Mouse (Mus musculus): ENCODE measurements at regions not wholly inside any gene's neighbourhood (a gene's known extent, or its start where the extent isn't known, plus 50 kb on each side); places are given as distances from the start of the nearest gene placed in this dataset.

DNA sequence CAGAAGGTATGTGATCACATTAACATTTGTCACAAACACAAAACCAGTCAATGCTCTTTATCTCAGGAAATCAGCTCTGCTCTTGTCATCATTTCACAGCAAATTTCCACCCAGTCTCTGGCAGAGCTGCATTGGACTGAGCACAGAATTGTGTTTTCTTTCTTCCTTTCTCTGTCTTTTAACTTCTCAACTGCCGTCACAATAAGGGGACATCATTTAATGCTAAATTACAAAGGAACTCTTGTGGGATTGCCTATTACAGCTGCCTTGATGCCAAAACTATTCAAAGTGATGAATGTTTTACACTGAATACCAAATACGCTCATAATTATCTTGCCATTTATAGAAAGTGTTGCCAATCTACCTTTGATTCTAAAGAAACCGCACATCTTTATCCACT is 424.9 kb upstream of the Fign start:
- ATAC-seq (ENCODE audit: insufficient number of reproducible peaks, insufficient read depth, low FRiP score, low TSS enrichment): no peak
- Histone ChIP-seq H3K9ac (no peak overlapping the region), H3K27ac (no peak overlapping the region), H3K9me3 (no peaks in the 10 kb centered on the region), H3K27me3 (no peaks in the 10 kb centered on the region), H3K4me2 (replicated peaks) (no peak overlapping the region), H3K36me3 (no peaks in the 10 kb centered on the region), H3K4me1 (no peaks in the 10 kb centered on the region), H3K4me3 (no peak overlapping the region)
- 65% methylated on average over 3 of the region's 3 CpGs for WGBS

DNA sequence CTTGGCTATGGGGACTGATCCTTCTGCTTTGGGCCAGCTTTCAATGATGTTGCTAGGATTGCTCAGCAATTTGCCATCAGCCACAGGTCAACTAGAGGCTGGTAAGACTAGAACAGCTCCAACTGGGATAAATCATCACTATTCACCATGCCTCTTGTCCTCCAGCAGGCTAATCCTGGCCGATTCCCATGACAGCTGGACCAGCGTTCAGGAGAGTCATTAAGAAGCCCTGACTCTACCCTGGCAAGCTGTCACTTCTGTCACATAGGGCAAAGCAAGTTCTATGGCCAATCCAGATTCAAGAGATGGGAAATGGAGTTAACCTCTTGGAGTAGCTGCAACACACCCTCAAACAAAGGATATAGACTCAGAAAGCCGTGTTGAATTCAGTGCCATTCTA is 424.4 kb upstream of the Fign start:
- no peak overlapping the region for H3K9ac ChIP-seq
- H3K4me2 ChIP-seq (replicated peaks): no peak overlapping the region
- 53% methylated on average over 3 of the region's 3 CpGs for WGBS

DNA sequence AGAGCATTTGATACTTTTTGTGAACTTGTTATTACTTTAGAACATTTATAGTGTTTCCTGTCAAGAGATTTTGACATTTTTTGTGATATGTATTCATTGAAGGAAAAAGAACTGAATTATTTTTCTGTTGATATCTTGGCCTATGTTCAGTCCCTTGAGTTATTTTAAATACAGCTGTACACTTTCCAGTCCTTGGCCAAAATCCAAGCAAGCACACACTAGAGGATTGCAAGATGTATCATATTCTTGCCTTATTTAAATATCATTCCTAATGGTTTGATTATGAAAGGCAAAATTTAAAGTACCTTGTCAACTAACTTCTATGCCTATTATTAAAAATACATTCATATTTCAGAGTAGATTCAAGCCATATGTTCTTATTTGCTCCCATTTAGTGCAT is 397.9 kb upstream of the Fign start:
- no peaks in the 10 kb centered on the region for H3K9me3 ChIP-seq
- no peak overlapping the region for H3K4me2 ChIP-seq (replicated peaks)
- H3K36me3 ChIP-seq: no peaks in the 10 kb centered on the region
- H3K27me3 ChIP-seq: no peaks in the 10 kb centered on the region
- no peak overlapping the region for H3K9ac ChIP-seq
- H3K4me1 ChIP-seq: no peaks in the 10 kb centered on the region
- ATAC-seq (ENCODE audit: insufficient number of reproducible peaks, insufficient read depth, low FRiP score, low TSS enrichment): no peak
- no peak overlapping the region for H3K4me3 ChIP-seq
- no peak overlapping the region for H3K27ac ChIP-seq

More for the DNA sequence above, 424.4 kb upstream of the Fign start:
- H3K27me3 ChIP-seq: no peaks in the 10 kb centered on the region
- H3K27ac ChIP-seq: no peak overlapping the region
- no peak overlapping the region for H3K4me3 ChIP-seq
- H3K4me1 ChIP-seq: no peaks in the 10 kb centered on the region
- no peaks in the 10 kb centered on the region for H3K36me3 ChIP-seq
- H3K9me3 ChIP-seq: no peaks in the 10 kb centered on the region
- no peak for ATAC-seq (ENCODE audit: insufficient number of reproducible peaks, insufficient read depth, low FRiP score, low TSS enrichment)

DNA sequence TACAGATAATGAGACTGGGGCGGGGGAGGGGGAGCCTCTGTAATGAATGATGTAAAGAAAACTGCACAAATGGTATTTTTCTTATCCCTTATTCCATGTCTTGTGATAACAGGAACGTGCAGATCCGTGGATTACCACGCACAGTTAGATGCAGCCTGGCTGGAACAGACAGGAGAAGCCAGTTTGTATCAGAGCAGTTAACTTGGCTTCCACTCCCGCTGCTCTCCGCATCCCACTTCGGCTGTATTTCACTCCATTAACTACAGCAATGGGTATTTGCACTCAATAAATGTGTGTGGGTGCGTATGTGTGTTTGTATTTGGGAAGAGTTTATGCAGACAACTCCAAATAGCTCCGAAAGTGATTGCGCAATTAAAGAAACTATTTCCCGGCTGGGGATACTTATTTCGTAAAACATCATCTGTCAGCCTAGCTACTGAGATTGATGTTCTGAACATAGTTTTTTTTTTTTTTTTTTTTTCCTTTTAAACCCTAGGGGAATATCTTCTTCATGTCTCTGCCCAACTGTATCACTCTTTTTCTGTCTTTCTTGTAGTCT is 368.7 kb upstream of the Fign start:
- Histone ChIP-seq H3K36me3 (no peaks in the 10 kb centered on the region), H3K9me3 (no peaks in the 10 kb centered on the region), H3K27ac (no peak overlapping the region), H3K27me3 (no peaks in the 10 kb centered on the region), H3K9ac (no peak overlapping the region), H3K4me3 (no peak overlapping the region), H3K4me2 (replicated peaks) (no peak overlapping the region), H3K4me1 (no peaks in the 10 kb centered on the region)
- ATAC-seq (ENCODE audit: insufficient number of reproducible peaks, insufficient read depth, low FRiP score, low TSS enrichment): no peak
- 87% methylated on average over 12 of the region's 12 CpGs for WGBS

DNA sequence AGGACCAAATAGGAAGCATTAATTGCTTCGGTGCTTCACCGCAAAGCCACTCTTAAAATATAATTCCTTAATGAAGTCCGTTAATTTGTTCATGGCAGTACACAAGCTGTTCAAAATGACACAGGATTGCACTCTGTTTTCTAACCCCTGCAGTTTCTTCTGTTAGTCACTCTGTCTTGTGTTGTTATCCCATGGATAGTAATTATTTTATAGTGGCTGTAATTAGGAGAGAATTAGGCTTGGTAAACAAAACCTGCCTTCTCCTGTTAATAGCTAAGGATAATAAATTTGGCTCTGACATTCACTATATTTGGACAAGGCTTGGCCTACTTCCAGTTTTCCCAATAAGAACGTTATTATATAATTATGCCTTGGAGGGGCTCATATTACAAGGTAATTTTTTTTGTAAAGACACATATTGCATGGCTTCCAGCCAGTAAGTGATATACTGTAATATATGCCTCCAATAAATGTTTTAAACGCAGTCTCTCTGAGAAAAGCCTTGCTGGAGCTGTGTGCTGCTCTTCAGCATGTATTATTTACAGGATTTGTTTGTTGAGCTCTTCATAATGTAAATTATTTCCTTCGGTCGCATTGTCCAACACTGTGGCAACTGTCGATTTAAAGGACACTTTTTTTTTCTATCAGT is 364.8 kb upstream of the Fign start:
- H3K36me3 ChIP-seq: no peaks in the 10 kb centered on the region
- H3K4me2 ChIP-seq (replicated peaks): no peak overlapping the region
- ATAC-seq (ENCODE audit: insufficient number of reproducible peaks, insufficient read depth, low FRiP score, low TSS enrichment): no peak
- no peak overlapping the region for H3K4me3 ChIP-seq
- H3K27ac ChIP-seq: no peak overlapping the region
- no peaks in the 10 kb centered on the region for H3K4me1 ChIP-seq
- H3K27me3 ChIP-seq: no peaks in the 10 kb centered on the region
- H3K9me3 ChIP-seq: no peaks in the 10 kb centered on the region
- no peak overlapping the region for H3K9ac ChIP-seq
- 67% methylated on average over 8 of the region's 8 CpGs for WGBS

DNA sequence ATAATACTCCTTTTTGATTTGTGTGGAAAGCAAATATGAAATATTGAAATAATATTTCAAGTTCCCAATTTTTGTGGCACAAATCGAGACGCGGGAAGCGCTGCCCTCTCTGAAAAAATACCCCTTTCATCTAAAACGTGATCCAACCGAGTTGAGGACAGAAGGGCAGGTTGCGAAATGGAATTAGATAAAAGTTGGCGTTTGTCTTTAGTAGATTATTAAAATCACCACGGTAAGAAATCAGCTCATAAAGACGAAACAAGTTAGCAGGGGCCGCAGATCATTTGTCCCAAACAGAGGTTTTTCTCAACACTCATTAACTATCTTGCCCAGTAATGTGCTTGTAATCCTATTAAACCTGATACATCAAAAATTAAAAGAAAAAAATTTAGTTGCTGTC is 364.2 kb upstream of the Fign start:
- H3K4me2 ChIP-seq (replicated peaks): no peak overlapping the region
- no peak overlapping the region for H3K27ac ChIP-seq
- 83% methylated on average over 11 of the region's 11 CpGs for WGBS
- H3K9me3 ChIP-seq: no peaks in the 10 kb centered on the region
- H3K36me3 ChIP-seq: no peaks in the 10 kb centered on the region
- no peaks in the 10 kb centered on the region for H3K4me1 ChIP-seq
- no peak overlapping the region for H3K4me3 ChIP-seq
- no peaks in the 10 kb centered on the region for H3K27me3 ChIP-seq
- no peak overlapping the region for H3K9ac ChIP-seq
- no peak for ATAC-seq (ENCODE audit: insufficient number of reproducible peaks, insufficient read depth, low FRiP score, low TSS enrichment)

DNA sequence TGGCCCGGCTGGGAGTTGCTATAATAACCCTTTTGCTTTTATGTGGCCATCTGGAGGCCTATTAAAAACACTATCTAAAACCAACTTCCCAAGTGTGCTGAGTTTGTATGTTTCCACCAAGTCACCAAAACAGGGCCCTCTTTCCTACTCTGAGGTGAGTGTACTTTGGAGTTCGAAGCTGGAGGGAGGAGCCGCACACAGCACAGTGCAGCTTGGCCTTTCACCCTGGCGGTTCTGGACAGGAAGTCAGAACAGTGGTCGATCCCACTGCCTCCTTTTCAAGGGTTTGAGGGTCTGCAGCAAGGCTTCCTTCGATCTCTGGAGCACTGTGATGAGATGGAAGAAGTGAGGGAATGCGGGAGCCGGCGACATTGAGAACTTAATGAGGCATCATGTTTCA is 363.8 kb upstream of the Fign start:
- no peaks in the 10 kb centered on the region for H3K9me3 ChIP-seq
- no peak overlapping the region for H3K4me3 ChIP-seq
- 68% methylated on average over 9 of the region's 9 CpGs for WGBS
- no peak overlapping the region for H3K9ac ChIP-seq
- no peaks in the 10 kb centered on the region for H3K27me3 ChIP-seq
- H3K27ac ChIP-seq: no peak overlapping the region
- H3K4me2 ChIP-seq (replicated peaks): no peak overlapping the region
- no peaks in the 10 kb centered on the region for H3K36me3 ChIP-seq
- no peaks in the 10 kb centered on the region for H3K4me1 ChIP-seq
- no peak for ATAC-seq (ENCODE audit: insufficient number of reproducible peaks, insufficient read depth, low FRiP score, low TSS enrichment)

DNA sequence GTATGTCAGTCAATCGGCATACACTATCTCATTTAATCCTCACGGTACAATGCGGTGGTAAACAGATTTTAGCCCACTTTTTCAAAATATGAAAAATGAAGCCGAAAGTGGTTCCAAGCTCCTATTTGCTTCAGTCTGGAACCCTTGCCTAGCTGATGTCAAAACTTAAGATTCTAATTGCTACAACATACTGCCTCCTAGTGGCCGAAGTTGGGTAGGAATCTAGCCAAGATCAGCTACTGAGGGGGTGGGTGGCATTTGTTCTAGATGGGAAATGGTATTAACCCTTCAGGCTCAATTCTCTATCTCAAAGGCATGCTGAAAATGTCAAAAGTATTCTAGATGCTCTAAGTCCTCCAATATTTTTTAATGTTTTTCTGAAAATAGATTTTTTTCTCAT is 360.3 kb upstream of the Fign start:
- no peaks in the 10 kb centered on the region for H3K36me3 ChIP-seq
- no peak overlapping the region for H3K4me3 ChIP-seq
- no peaks in the 10 kb centered on the region for H3K9me3 ChIP-seq
- no peak overlapping the region for H3K9ac ChIP-seq
- no peaks in the 10 kb centered on the region for H3K27me3 ChIP-seq
- no peaks in the 10 kb centered on the region for H3K4me1 ChIP-seq
- no peak for ATAC-seq (ENCODE audit: insufficient number of reproducible peaks, insufficient read depth, low FRiP score, low TSS enrichment)
- no peak overlapping the region for H3K4me2 ChIP-seq (replicated peaks)
- no peak overlapping the region for H3K27ac ChIP-seq
- 70% methylated on average over 5 of the region's 5 CpGs for WGBS

DNA sequence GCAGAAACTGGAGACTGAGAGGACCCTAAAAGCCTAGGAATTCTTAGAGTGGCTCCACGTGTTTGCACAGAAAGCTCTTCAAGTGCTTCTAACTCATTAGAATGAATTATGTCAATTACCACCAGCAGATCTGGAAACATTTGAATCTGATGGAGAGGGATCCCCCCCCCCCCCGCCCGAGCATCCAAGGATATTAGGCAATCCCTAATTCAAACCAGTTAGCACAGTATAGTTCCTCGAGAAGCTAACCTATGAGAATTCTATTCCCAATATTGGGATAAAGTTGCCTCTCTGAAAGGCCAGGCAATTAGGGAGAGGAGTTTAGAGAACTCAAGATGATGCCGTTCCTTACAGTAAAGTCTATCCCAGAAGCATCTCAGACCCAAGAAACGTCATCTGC is 354.9 kb upstream of the Fign start:
- WGBS: 45% methylated on average over 6 of the region's 6 CpGs
- Histone ChIP-seq H3K4me2 (replicated peaks) (no peak overlapping the region), H3K36me3 (no peaks in the 10 kb centered on the region), H3K4me3 (no peak overlapping the region), H3K9me3 (no peaks in the 10 kb centered on the region), H3K27me3 (no peaks in the 10 kb centered on the region), H3K9ac (no peak overlapping the region), H3K27ac (no peak overlapping the region), H3K4me1 (no peaks in the 10 kb centered on the region)
- ATAC-seq (ENCODE audit: insufficient number of reproducible peaks, insufficient read depth, low FRiP score, low TSS enrichment): no peak

DNA sequence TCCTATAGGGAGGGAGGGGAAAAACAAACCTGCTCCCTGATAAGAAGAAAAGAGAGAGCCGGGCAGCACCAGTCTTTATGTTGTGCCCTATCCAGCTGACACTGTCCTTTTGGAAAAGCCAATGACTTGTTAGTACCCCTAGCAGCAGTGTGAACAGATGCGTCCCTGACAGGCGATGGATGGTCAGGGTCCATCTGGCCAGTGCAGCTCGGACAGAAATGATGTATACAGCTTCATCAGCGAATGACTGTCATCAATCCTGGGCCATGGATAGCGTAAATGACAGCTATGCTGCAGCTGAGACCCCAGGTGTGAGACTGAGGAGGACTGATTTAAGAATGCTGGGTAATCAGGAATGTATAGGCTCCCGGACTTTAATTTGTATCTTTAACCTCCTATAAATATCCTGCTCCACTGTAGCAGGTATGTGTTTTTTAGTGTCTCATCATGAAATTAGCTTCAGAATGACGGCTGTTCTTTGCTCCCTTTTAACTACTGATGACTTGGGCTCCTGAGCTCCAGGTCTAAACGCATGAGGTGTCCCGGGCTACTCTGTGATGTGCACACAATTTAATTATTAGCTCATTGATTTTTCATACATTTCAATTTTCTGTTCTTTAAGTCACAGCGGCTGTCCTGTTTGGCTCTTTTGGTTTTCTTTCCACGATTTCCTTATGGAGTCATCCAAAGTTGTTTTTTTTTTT is 353.9 kb upstream of the Fign start:
- no peak for ATAC-seq (ENCODE audit: insufficient number of reproducible peaks, insufficient read depth, low FRiP score, low TSS enrichment)
- no peaks in the 10 kb centered on the region for H3K27me3 ChIP-seq
- H3K9ac ChIP-seq: no peak overlapping the region
- no peak overlapping the region for H3K4me3 ChIP-seq
- H3K9me3 ChIP-seq: no peaks in the 10 kb centered on the region
- no peaks in the 10 kb centered on the region for H3K4me1 ChIP-seq
- 74% methylated on average over 12 of the region's 12 CpGs for WGBS
- H3K27ac ChIP-seq: no peak overlapping the region
- no peaks in the 10 kb centered on the region for H3K36me3 ChIP-seq
- H3K4me2 ChIP-seq (replicated peaks): no peak overlapping the region

DNA sequence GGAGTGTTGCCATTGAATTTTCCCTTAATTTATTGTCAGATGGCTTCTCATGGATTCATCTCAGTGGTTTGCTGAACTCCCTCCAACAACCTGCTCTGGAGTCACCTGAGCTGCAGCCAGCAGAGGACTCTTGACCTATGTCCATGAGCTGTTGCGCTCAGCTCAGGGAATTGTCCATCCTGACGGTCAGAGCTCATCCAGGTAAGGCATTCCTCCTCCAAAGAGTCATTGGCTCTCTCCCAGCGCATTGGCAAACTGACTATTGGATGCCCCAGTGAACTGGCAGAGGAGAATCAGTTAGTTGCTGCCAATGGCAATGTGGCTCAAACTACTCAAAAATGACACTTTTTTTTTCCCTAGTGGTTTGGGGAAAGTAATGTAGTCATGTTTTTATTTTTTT is 345.3 kb upstream of the Fign start:
- H3K9ac ChIP-seq: no peak overlapping the region
- WGBS: 91% methylated on average over 3 of the region's 3 CpGs
- H3K4me1 ChIP-seq: no peaks in the 10 kb centered on the region
- H3K27me3 ChIP-seq: no peaks in the 10 kb centered on the region
- no peaks in the 10 kb centered on the region for H3K9me3 ChIP-seq
- H3K4me2 ChIP-seq (replicated peaks): no peak overlapping the region
- no peak for ATAC-seq (ENCODE audit: insufficient number of reproducible peaks, insufficient read depth, low FRiP score, low TSS enrichment)
- no peak overlapping the region for H3K27ac ChIP-seq
- H3K4me3 ChIP-seq: no peak overlapping the region
- no peaks in the 10 kb centered on the region for H3K36me3 ChIP-seq

DNA sequence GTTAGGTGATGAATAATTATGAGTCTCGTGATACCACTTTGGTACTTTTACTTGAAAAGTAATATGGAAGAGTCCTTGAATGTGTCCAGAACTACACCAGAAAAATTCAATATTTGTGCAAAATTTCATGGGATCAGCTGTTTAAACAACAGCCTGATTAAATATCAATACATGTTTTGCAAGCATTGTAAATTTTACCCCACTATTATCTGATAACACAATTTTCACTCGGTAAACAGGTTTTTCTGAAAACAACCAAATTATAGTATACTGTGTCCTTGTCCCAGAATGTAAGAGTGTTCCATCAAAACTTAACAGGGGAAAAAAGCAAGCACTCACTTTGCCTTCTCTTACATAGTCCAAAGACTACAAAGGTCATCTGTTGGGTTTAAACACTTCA is 343.1 kb upstream of the Fign start:
- Histone ChIP-seq H3K4me1 (no peaks in the 10 kb centered on the region), H3K27ac (no peak overlapping the region), H3K9ac (no peak overlapping the region), H3K4me3 (no peak overlapping the region), H3K27me3 (no peaks in the 10 kb centered on the region), H3K9me3 (no peaks in the 10 kb centered on the region), H3K4me2 (replicated peaks) (no peak overlapping the region), H3K36me3 (no peaks in the 10 kb centered on the region)
- WGBS: 86% methylated on average over 2 of the region's 2 CpGs
- no peak for ATAC-seq (ENCODE audit: insufficient number of reproducible peaks, insufficient read depth, low FRiP score, low TSS enrichment)
